Mouse (Mus musculus): ENCODE measurements around the gene Add3.

GRCm38 (mm10) chr19:53228064-53228794, 88.0 kb downstream of the Add3 start:
- TF ChIP-seq GATA1 (IDR thresholded peaks at IDR 0.05; ENCODE audit: borderline replicate concordance, low read length) = no peak
- no peak for TF ChIP-seq CTCF (IDR thresholded peaks at IDR 0.05; ENCODE audit: low read depth, low read length)
- TF ChIP-seq TAL1 (conservative IDR thresholded peaks at IDR 0.05; ENCODE audit: low read depth, low read length) = no peak
- no peak for TF ChIP-seq POLR2AphosphoS5 (IDR thresholded peaks at IDR 0.05; ENCODE audit: insufficient replicate concordance, low read depth, low read length)
- no peak for TF ChIP-seq GATA2 (IDR thresholded peaks at IDR 0.05; ENCODE audit: borderline replicate concordance, low read depth, low read length)
